Mouse (Mus musculus) layer of hippocampus, adult 8-10 months (tissue): ENCODE results near the gene Olfr583. TPM values are rescaled to one million over a fixed set of nuclear protein-coding genes. Genes with fewer than 3 reads are reported as not detected.

Source experiments
- DNase-seq, 2 experiments: peaks; one replicate each; pipeline ENCODE4 v3.0.0; 2022; ENCODE audit warnings: low spot score in 2 of 2
- total RNA-seq, 4 experiments: library from RNA; stranded (reverse); gene quantifications; 2 replicates each; pipeline ENCODE4 v1.2.4; 2022

Olfr583 gene
- not detected for total RNA-seq

DNA sequence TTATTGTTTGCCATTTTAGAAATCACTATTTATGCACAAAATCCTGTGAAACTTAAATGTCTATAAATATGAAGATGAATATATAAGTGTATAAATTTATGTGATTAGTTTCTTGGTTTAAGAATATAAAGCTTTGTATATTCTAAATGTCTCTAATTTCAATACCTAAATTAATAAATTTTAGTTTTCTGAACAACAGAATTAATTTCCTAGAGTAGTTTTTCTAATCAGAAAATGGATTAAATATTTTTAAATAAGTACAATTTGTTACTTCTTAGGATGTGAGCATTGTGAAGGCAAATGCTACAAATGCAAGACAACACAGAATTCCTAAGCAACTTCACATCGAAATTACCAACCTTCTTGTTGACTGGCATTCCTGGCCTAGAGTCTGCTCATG is at the start of gene Olfr583:
Gene Olfr583, plus strand, starts transcription at position 301 of the 400 bp plus-strand sequence.
- no peak for DNase-seq

DNA sequence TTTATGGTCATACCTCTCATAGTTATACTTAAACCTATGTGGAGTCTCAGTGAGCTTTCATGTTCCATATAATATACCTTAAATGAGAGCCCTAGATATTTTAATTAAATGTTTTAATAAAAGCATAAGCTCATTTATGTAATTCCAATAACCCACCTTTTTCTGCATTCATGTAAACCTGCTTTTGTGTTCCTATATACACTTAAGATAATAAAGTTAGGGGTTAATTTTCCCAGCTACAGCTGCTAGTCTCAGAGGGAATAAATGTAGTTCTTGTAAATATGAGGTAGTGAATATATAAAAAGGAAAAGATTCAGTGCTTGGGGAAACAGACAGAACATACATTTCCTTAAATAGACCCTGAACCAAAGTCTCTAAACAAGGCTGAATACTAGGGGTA is 13.4 kb upstream of the Olfr583 start, which contains the start of gene Olfr582:
Gene Olfr582, plus strand, starts transcription at position 301 of the 400 bp plus-strand sequence.
- no peak for DNase-seq

DNA sequence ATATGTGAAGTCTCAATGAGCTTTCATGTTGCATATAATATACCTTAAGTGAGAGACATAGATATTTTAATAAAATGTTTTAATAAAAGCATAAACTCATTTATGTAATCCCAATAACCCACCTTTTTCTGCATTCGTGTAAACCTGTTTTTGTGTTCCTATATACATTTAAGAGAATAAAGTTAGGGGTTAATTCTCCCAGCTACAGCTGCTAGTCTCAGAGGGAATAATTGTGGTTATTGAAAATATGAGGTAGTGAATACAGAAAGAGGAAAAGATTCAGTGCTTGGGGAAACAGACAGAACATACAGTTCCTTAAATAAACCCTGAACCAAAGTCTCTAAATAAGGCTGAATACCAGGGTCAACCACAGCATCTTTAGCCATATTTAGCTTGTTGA is 30.5 kb downstream of the Olfr583 start, which contains the start of gene Olfr584:
Gene Olfr584, plus strand, starts transcription at position 301 of the 400 bp plus-strand sequence.
- no peak for DNase-seq

DNA sequence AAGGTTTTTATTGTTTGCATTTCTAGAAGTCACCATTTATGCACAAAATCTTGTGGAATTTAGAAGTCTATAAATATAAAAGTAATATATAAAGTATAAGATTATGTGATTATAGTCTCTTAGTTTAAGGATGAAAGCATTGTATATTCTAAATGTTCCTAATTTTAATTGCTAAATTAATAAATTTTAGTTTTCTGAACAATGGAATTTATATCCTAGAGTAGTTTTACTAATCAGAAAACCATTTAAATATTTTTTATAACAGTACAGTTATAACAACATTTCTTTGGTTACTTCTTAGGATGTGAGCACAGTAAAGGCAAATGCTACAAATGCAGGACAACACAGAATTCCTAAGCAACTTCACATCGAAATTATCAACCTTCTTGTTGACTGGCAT is 46.3 kb downstream of the Olfr583 start, which contains the start of gene Olfr585:
Gene Olfr585, plus strand, starts transcription at position 301 of the 400 bp plus-strand sequence.
- DNase-seq = no peak

Other genes starting within 250 kb of the Olfr583 start
- gene Olfr564, start 247.8 kb upstream of the Olfr583 start, total RNA-seq = under 1 TPM in 3 of 4 experiments, not detected in 1; 0.40 to 0.68 (median 0.51) TPM
- not detected for gene Olfr566, start 192.5 kb upstream of the Olfr583 start, total RNA-seq
- not detected for gene Olfr568, start 174.2 kb upstream of the Olfr583 start, total RNA-seq
- not detected for gene Olfr569, start 160.4 kb upstream of the Olfr583 start, total RNA-seq
- not detected for gene Olfr570, start 156.7 kb upstream of the Olfr583 start, total RNA-seq
- gene Olfr571, start 133.8 kb upstream of the Olfr583 start, total RNA-seq = not detected
- not detected for gene Olfr572, start 126.9 kb upstream of the Olfr583 start, total RNA-seq
- not detected for gene Olfr573-ps1, start 108.7 kb upstream of the Olfr583 start, total RNA-seq
- gene Olfr574, start 102.8 kb upstream of the Olfr583 start, total RNA-seq = not detected
- not detected for gene Olfr575, start 92.5 kb upstream of the Olfr583 start, total RNA-seq
- gene Olfr576, start 88.6 kb upstream of the Olfr583 start, total RNA-seq = not detected
- not detected for gene Olfr577, start 75.4 kb upstream of the Olfr583 start, total RNA-seq
- not detected for gene Olfr578, start 62.0 kb upstream of the Olfr583 start, total RNA-seq
- gene Olfr582, start 13.3 kb upstream of the Olfr583 start, total RNA-seq = not detected
- gene Olfr584, start 30.6 kb downstream of the Olfr583 start, total RNA-seq = not detected
- not detected for gene Olfr585, start 46.4 kb downstream of the Olfr583 start, total RNA-seq
- gene Olfr586, start 74.3 kb downstream of the Olfr583 start, total RNA-seq = not detected
- gene Olfr588-ps1, start 89.6 kb downstream of the Olfr583 start, total RNA-seq = not detected
- gene Olfr589, start 105.1 kb downstream of the Olfr583 start, total RNA-seq = not detected
- gene Olfr591, start 127.0 kb downstream of the Olfr583 start, total RNA-seq = not detected
- not detected for gene Olfr592, start 133.5 kb downstream of the Olfr583 start, total RNA-seq
- not detected for gene Olfr593, start 160.6 kb downstream of the Olfr583 start, total RNA-seq
- not detected for gene Olfr594, start 165.7 kb downstream of the Olfr583 start, total RNA-seq
- not detected for gene Usp17ld, start 201.2 kb downstream of the Olfr583 start, total RNA-seq